Mouse (Mus musculus) kidney, embryonic 14.5 days (tissue): ENCODE data around the gene Syn2. TPM values are rescaled to one million over a fixed set of nuclear protein-coding genes. Genes with fewer than 3 reads are reported as not detected.
A peak's percentile ranks its signal among the peaks of the same experiment; 100 is the strongest.

Source experiments
- ATAC-seq: fragments of 200-750 bp; cut with Nextera tagmentation; 2 replicates; pipeline ENCODE4 v1.8.0; 2017; ENCODE audit warnings: moderate number of reproducible peaks, mild to moderate bottlenecking, moderate TSS enrichment, moderate library complexity; ENCODE audit not compliant: low FRiP score, low TSS enrichment
- H3K27ac ChIP-seq: fragments of 300-500 bp; sonication (generic); 2 replicates; pipeline ENCODE4 v1.5.1; 2014; ENCODE audit warnings: low read depth, mild to moderate bottlenecking, low read length, moderate library complexity, mixed read lengths
- H3K27me3 ChIP-seq: fragments of 300-500 bp; sonication (generic); 2 replicates; pipeline ENCODE4 v1.6.1; 2014; ENCODE audit warnings: mild to moderate bottlenecking, low read length; ENCODE audit not compliant: control insufficient read depth, insufficient read depth
- H3K36me3 ChIP-seq: fragments of 300-500 bp; sonication (generic); 2 replicates; pipeline ENCODE4 v1.6.1; 2014; ENCODE audit warnings: low read length, mixed read lengths; ENCODE audit not compliant: control insufficient read depth, insufficient read depth
- H3K4me1 ChIP-seq: fragments of 300-500 bp; sonication (generic); 2 replicates; pipeline ENCODE4 v1.6.1; 2014; ENCODE audit warnings: low read length, mixed read lengths; ENCODE audit not compliant: control insufficient read depth, insufficient read depth
- H3K4me2 ChIP-seq: fragments of 300-500 bp; sonication (generic); replicated peaks from 2 replicates; pipeline ENCODE4 v1.6.1; 2014; ENCODE audit warnings: low read depth, mild to moderate bottlenecking, low read length
- H3K4me3 ChIP-seq: fragments of 300-500 bp; sonication (generic); 2 replicates; pipeline ENCODE4 v1.5.1; 2014; ENCODE audit warnings: mild to moderate bottlenecking, low read length
- H3K9ac ChIP-seq: fragments of 300-500 bp; sonication (generic); 2 replicates; pipeline ENCODE4 v1.6.1; 2014; ENCODE audit warnings: low read depth, mild to moderate bottlenecking, low read length, moderate library complexity
- H3K9me3 ChIP-seq: fragments of 300-500 bp; sonication (generic); 2 replicates; pipeline ENCODE4 v1.6.1; 2016; ENCODE audit warnings: low read length; ENCODE audit not compliant: control insufficient read depth
- WGBS: fragments of 180-500 bp; shearing (Covaris S2); extraction: QIAGEN DNeasy Blood & Tissue Kit; methylation state at CpG from one replicate; pipeline ENCODE4 v1.1.7; 2014; 5-methylcytosine and 5-hydroxymethylcytosine counted together
- polyA plus RNA-seq: library from polyadenylated mRNA; unstranded; fragments of >200 nt; fragmentation: Nextera tagmentation; extraction: Ambion mirVana; gene quantifications from 2 replicates; pipeline ENCODE4 v1.2.1, GENCODE M21; 2014

Gene Syn2
- polyA plus RNA-seq, 1 experiment from 2014 or later, result 0.89 TPM

DNA sequence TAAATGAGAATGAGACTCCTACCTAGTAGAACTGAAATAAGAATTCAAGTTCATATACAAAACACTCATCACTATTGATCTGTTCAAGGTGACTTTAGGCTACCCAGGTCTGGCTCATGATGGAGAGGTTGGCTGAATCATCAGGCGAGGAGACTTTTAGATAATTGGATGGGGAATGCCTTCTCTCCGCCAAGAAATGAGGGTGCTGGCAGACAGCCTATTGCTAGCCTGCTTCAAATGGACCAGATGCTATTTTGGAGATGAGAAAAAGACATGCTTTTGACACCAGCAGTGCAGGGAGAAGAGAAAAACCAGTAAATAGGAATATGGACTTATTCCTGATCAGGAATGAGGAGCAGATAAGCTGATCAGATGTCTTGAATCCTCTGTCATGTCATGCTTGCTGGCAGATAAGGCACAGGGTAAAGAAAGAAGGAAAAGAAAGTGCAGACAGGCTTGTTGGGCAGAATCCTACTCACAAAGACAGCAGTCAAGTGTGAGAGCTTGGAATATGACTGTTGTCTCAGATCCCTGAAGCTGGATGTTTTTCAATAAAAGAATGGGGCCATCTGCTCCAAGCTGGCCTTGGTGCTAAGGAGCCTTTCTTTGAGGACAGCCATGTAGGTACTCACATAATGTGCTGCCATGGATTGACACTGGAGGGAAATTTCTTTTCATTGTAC lies 9.9 kb upstream of the Syn2 start:
- no peak for ATAC-seq
- Histone ChIP-seq H3K4me1 (no peaks in the 10 kb centered on the region), H3K36me3 (no peaks in the 10 kb centered on the region), H3K9me3 (no peaks in the 10 kb centered on the region), H3K4me2 (no peak overlapping the region), H3K27me3 (no peaks in the 10 kb centered on the region), H3K4me3 (no peak overlapping the region), H3K9ac (no peak overlapping the region), H3K27ac (no peak overlapping the region)
- WGBS, result 76% methylated on average over 2 of the region's 2 CpGs

DNA sequence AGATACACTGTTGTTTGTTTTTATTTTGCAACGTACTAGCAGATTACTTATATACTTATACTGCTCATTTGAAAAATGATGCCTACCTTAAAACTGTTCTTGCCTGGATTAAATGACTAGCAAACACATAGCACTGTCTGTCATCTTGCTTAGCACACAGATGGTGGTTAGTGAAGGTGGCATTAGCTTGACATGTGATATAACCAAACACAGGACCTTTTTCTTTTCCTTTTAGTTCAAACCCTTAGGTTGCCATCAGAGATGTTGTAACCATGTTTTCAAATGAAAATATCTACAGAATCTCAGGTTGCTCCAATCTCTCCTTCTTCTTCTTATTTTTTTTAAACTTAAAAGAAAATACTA lies 9.4 kb upstream of the Syn2 start:
- no peak overlapping the region for H3K27ac ChIP-seq
- H3K36me3 ChIP-seq, result no peaks in the 10 kb centered on the region
- no peaks in the 10 kb centered on the region for H3K4me1 ChIP-seq
- no peak overlapping the region for H3K4me3 ChIP-seq
- no peak for ATAC-seq
- H3K9ac ChIP-seq, result no peak overlapping the region
- H3K9me3 ChIP-seq, result no peaks in the 10 kb centered on the region
- H3K27me3 ChIP-seq, result no peaks in the 10 kb centered on the region
- 92% methylated on average over 1 of the region's 1 CpGs for WGBS
- no peak overlapping the region for H3K4me2 ChIP-seq

DNA sequence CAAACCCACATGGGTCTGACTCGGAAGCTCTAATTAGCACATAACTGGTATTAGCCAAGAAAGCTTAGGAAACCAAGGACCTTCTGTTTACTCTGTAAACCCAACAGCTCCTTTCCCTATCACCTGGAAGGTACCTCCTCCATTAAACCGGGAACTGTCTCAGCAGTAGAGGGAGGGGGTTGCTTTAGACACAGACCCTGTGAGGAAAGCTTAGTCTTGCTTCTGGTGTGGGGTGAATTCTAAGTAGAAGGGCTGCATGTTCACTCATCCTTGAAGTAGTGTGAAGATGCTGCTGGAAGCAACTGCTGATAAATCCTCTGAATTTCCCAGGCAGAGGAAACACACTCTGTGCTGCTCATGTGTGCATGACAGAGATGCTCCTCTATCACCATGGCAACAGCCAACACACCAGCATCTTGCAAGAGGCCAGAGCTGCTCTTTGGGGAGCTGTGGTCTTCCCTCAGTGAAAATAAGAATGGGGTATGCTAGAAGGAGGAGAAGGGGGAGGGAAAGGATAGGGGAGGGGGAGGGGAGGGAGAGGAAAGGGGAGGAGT lies 8.4 kb upstream of the Syn2 start:
- H3K27ac ChIP-seq, result no peak overlapping the region
- H3K27me3 ChIP-seq, result no peaks in the 10 kb centered on the region
- H3K36me3 ChIP-seq, result no peaks in the 10 kb centered on the region
- no peak overlapping the region for H3K4me3 ChIP-seq
- ATAC-seq, result no peak
- no peak overlapping the region for H3K4me2 ChIP-seq
- H3K4me1 ChIP-seq, result no peaks in the 10 kb centered on the region
- 46% methylated on average over 2 of the region's 2 CpGs for WGBS
- no peaks in the 10 kb centered on the region for H3K9me3 ChIP-seq
- no peak overlapping the region for H3K9ac ChIP-seq

DNA sequence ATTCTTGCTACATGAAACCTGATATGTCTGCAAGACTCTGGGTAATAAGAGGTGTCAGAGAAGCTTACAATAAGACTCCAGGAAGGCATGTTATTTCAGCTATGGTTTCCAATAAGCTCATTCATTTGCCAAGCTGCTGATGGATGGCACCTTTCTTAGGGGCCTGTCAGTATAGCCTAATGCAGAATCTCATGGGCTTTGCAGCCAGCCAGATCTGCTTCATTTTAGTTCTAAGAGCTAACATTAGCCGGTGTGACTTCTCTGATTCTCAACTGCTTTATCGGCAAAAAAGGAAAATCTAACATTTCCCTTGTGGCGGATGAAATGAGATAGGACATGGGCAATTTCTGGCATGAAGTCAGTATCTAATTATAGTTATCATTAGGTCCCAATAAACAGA lies 7.9 kb upstream of the Syn2 start:
- 79% methylated on average over 3 of the region's 3 CpGs for WGBS
- Histone ChIP-seq H3K4me2 (no peak overlapping the region), H3K9ac (no peak overlapping the region), H3K9me3 (no peaks in the 10 kb centered on the region), H3K27ac (no peak overlapping the region), H3K36me3 (no peaks in the 10 kb centered on the region), H3K4me1 (no peaks in the 10 kb centered on the region), H3K4me3 (no peak overlapping the region), H3K27me3 (no peaks in the 10 kb centered on the region)
- ATAC-seq, result no peak

DNA sequence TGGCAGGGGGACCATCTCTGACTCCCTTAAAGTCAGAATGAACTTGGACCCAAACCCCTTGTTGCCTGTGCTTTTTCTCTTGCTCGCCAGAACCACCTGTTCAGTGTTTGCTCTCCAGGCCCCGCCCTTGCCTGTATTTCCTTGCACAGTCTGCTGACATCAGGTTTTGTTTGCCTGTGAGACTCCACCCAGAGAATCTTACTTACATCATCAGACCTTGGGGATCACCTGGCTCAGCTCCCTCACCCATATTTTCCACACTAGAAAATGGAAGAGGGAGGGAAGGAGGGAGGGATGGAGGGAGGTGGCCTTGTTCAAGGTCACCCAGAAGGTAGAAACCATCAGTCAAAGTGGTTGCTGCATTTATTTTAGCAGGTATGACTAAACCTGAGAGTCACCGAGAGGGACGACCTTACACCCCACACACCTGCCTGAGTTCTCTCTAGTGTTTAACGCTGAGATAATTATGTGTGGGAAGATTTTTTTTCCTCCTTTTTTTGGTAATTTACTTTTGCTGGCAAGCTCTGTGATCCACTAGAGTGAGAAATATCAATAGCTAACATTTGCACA lies 7.4 kb upstream of the Syn2 start:
- Histone ChIP-seq H3K27me3 (no peaks in the 10 kb centered on the region), H3K36me3 (no peaks in the 10 kb centered on the region), H3K4me2 (no peak overlapping the region), H3K27ac (no peak overlapping the region), H3K4me1 (no peaks in the 10 kb centered on the region), H3K4me3 (no peak overlapping the region), H3K9ac (no peak overlapping the region), H3K9me3 (no peaks in the 10 kb centered on the region)
- no peak for ATAC-seq
- WGBS, result 78% methylated on average over 5 of the region's 5 CpGs

DNA sequence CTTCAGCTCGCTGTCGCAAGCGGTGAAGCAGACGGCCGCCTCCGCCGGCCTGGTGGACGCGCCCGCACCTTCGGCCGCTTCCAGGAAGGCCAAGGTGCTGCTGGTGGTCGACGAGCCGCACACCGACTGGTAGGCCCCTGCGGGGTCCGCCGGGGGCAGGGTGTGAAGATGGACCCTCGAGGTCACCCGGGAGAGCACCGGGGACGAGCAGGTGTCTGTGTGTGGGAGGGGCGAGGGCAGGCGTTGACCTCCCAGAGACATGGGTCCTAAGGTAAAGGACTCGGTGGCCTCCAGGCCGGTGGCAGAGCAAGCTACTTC lies 589 bp downstream of the Syn2 start:
- H3K4me1 ChIP-seq, result peaks cover 6% of the 10 kb centered on the region; the same call in 1 of the 2 replicates
- peak overlapping the region; percentile 59 for H3K4me3 ChIP-seq
- H3K9me3 ChIP-seq, result no peaks in the 10 kb centered on the region
- peak overlapping the region; percentile 51 for H3K9ac ChIP-seq
- 1% methylated on average over 27 of the region's 27 CpGs for WGBS
- peak; percentile 37 for ATAC-seq
- H3K27ac ChIP-seq, result no peak overlapping the region
- peak overlapping the region; percentile 95 for H3K4me2 ChIP-seq
- peaks cover 32% of the 10 kb centered on the region for H3K27me3 ChIP-seq
- H3K36me3 ChIP-seq, result no peaks in the 10 kb centered on the region

DNA sequence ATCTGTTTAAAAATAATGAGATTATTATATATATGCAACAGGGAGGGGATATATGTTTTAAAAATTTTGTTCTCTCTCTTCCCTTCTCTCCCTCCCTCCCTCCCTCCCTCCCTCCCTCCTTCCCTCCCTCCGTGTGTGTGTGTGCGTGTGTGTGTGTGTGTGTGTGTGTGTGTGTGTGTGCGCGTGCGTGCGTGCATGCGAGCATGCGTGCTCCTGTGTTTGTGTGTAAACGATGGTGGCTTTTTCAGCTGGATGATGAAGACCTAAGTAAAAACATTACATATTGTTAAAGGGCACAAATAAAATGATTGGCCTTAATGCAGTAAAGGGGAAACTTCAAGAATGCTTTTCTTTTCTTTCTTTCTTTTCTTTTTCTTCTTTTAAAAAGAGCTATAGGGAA lies 1.5 kb downstream of the Syn2 start:
- Histone ChIP-seq H3K36me3 (no peaks in the 10 kb centered on the region), H3K4me3 (no peak overlapping the region), H3K9ac (no peak overlapping the region), H3K4me2 (no peak overlapping the region), H3K9me3 (no peaks in the 10 kb centered on the region), H3K4me1 (peaks cover 6% of the 10 kb centered on the region; the same call in 1 of the 2 replicates), H3K27me3 (peaks cover 32% of the 10 kb centered on the region), H3K27ac (no peak overlapping the region)
- 82% methylated on average over 9 of the region's 9 CpGs for WGBS
- no peak for ATAC-seq

DNA sequence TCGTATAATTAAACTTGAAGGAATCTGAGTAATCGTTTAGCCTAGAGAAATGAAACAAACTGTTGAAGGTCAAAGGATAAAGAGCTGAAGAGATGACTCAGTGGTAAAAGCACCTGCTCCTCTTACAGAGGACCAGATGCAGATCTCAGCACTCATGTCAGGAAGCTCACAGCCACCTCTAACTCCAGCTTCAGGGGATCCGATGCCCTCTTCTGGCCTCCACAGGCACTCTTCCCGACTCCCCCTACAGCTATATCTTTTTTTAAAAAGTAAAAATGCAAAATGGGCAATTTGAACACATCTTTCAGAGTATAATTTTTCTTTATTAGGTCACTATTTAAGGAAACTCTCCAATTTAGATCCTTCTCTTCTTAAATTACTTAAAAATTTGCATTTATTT lies 6.7 kb downstream of the Syn2 start:
- Histone ChIP-seq H3K4me3 (no peak overlapping the region), H3K27me3 (peaks cover 9% of the 10 kb centered on the region), H3K9me3 (no peaks in the 10 kb centered on the region), H3K4me1 (no peaks in the 10 kb centered on the region), H3K9ac (no peak overlapping the region), H3K27ac (no peak overlapping the region), H3K36me3 (no peaks in the 10 kb centered on the region), H3K4me2 (no peak overlapping the region)
- WGBS, result 61% methylated on average over 4 of the region's 4 CpGs
- ATAC-seq, result no peak

DNA sequence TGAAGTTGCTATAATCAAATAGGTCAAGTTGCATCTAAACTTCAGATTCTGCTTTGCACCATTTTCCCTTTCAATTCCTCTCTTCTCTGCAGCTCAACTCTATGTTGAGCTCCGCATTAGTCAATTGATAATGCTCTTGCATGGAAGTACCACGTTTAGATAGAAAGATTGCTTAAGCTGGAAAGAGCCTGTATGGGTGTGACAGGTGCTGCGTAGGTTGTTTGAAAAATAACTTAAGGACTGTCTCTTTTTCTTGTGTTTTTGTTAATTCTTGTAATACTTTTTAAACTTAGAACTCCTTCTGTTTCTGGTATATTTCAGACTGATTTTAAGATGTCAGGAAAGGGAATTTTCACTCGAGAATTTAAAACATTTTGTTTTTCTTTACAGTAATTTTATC lies 26.5 kb downstream of the Syn2 start:
- Histone ChIP-seq H3K4me1 (no peaks in the 10 kb centered on the region), H3K36me3 (no peaks in the 10 kb centered on the region), H3K4me2 (no peak overlapping the region), H3K9ac (no peak overlapping the region), H3K9me3 (no peaks in the 10 kb centered on the region), H3K4me3 (no peak overlapping the region), H3K27me3 (no peaks in the 10 kb centered on the region), H3K27ac (no peak overlapping the region)
- ATAC-seq, result no peak
- WGBS, result 69% methylated on average over 4 of the region's 4 CpGs
